Comparison of ENCODE assay signal across 26 mouse cellular contexts in the genomic region with DNA sequence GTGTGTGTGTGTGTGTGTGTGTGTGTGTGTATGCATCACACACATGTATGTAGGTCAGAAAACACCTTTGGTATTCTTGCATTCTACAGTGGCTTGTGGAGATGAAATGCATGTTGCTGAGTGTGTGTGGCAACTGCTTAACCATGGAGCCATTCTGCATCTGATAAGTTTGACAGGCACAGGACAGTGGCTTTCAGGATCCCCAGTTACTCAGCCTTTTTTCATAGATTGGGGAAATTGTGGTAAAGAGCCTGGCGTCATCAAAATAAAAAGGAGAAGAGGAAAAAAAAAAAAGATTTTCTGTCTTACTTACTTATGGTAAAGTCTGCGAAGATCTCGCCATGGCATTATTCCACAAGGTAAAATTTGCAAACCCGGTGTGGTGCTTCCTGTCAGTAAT. TPM values are rescaled to one million over a fixed set of nuclear protein-coding genes. Genes with fewer than 3 reads are reported as not detected.
DNase-seq lines count a peak whose midpoint lies in the region; ATAC-seq and TF ChIP-seq lines count a peak whose summit lies in the region.
"Had no signal": no experiment of that assay in that cellular context is flagged by ENCODE, and none has a peak within 500 bp of the region (broad histone marks: within the 10 kb centered on the region; RNA-seq: fewer than 3 reads in every experiment).

No protein-coding gene starts in this region.

- no peaks in the 10 kb centered on the region for H3K79me2 ChIP-seq in macrophage (ENCODE audit: inconsistent target)

- 82% methylated on average over 4 of the region's 4 CpGs for WGBS in lung, postnatal 0 days
- WGBS in macrophage (ENCODE audit: missing documents): 0% methylated on average over 3 of the region's 4 CpGs

- no peak overlapping the region for H3K9ac ChIP-seq in lung, postnatal 0 days (replicated peaks; ENCODE audit: low read depth)
- H3K9ac ChIP-seq: embryonic facial prominence, embryonic 12.5 days; forebrain, embryonic 12.5 days; heart, embryonic 13.5 days; hindbrain, embryonic 13.5 days; limb, embryonic 15.5 days; liver, embryonic 15.5 days; midbrain, embryonic 12.5 days had no signal

- TF ChIP-seq EP300 in lung, postnatal 0 days (IDR thresholded peaks at IDR 0.05): no peak

- H3K9me3 ChIP-seq in lung, postnatal 0 days (ENCODE audit: low read length): no peaks in the 10 kb centered on the region
- H3K9me3 ChIP-seq: embryonic facial prominence, embryonic 12.5 days; forebrain, embryonic 12.5 days; heart, embryonic 13.5 days; hindbrain, embryonic 13.5 days; limb, embryonic 15.5 days; liver, embryonic 15.5 days; midbrain, embryonic 12.5 days had no signal

- no peaks in the 10 kb centered on the region for H3K4me1 ChIP-seq in lung, postnatal 0 days (ENCODE audit: insufficient read depth, low read depth, low read length)
- H3K4me1 ChIP-seq: embryonic facial prominence, embryonic 12.5 days; forebrain, embryonic 12.5 days; heart, embryonic 13.5 days; hindbrain, embryonic 13.5 days; liver, embryonic 15.5 days; midbrain, embryonic 12.5 days had no signal

- H3K27me3 ChIP-seq in lung, postnatal 0 days (replicated peaks; ENCODE audit: insufficient read depth, low read length): no peaks in the 10 kb centered on the region
- H3K27me3 ChIP-seq: embryonic facial prominence, embryonic 12.5 days; forebrain, embryonic 12.5 days; heart, embryonic 13.5 days; hindbrain, embryonic 13.5 days; limb, embryonic 15.5 days; liver, embryonic 15.5 days; midbrain, embryonic 12.5 days had no signal

- DNase-seq in lung, postnatal 0 days (ENCODE audit: low spot score): peak; percentile 43
- no peak for DNase-seq in lung, postnatal 10 days
- DNase-seq in MEL-GATA-1-ER (ENCODE audit: extremely low read depth, low read depth): peak; percentile 83
- DNase-seq in adrenal gland, adult 8-10 months: no peak
- no peak for DNase-seq in embryo, embryonic 9.5 days (ENCODE audit: extremely low spot score)
- DNase-seq: adrenal gland, postnatal 25 days; cerebellum, adult 11 months; cerebellum, postnatal 10 days; gastrocnemius, postnatal 10 days; kidney, adult 18-20 months; left cerebral cortex, postnatal 4 days; right cerebral cortex, postnatal 25 days; spleen, adult 18-20 months; thymus, postnatal 25 days had no signal

- ATAC-seq in lung, postnatal 0 days: no peak
- peak; percentile 67 for ATAC-seq in neutrophil, adult 5-6 weeks (ENCODE audit: extremely low read depth, insufficient number of reproducible peaks, low FRiP score, poor library complexity, severe bottlenecking)
- no peak for ATAC-seq in activated CD4-positive, CD25-positive, alpha-beta regulatory T cell, adult 4 months

- no peak for TF ChIP-seq CTCF in lung, postnatal 0 days (IDR thresholded peaks at IDR 0.05)

- H3K4me2 ChIP-seq in lung, postnatal 0 days (replicated peaks; ENCODE audit: low read depth, low read length): no peak overlapping the region
- H3K4me2 ChIP-seq: embryonic facial prominence, embryonic 12.5 days; forebrain, embryonic 12.5 days; heart, embryonic 13.5 days; hindbrain, embryonic 13.5 days; limb, embryonic 15.5 days; liver, embryonic 15.5 days; midbrain, embryonic 12.5 days had no signal

- H3K4me3 ChIP-seq in lung, postnatal 0 days (ENCODE audit: low read depth, low read length): no peak overlapping the region
- no peak overlapping the region for H3K4me3 ChIP-seq in macrophage (ENCODE audit: inconsistent target)
- H3K4me3 ChIP-seq: embryonic facial prominence, embryonic 12.5 days; forebrain, embryonic 12.5 days; heart, embryonic 13.5 days; hindbrain, embryonic 13.5 days; left cerebral cortex, adult 2 months; limb, embryonic 15.5 days; liver, embryonic 15.5 days; midbrain, embryonic 12.5 days had no signal

- no peaks in the 10 kb centered on the region for H3K36me3 ChIP-seq in lung, postnatal 0 days (ENCODE audit: insufficient read depth, low read length)
- H3K36me3 ChIP-seq in macrophage (ENCODE audit: inconsistent target): no peaks in the 10 kb centered on the region
- H3K36me3 ChIP-seq: embryonic facial prominence, embryonic 12.5 days; forebrain, embryonic 12.5 days; heart, embryonic 13.5 days; hindbrain, embryonic 13.5 days; limb, embryonic 15.5 days; liver, embryonic 15.5 days; midbrain, embryonic 12.5 days had no signal

- no peak overlapping the region for H3K27ac ChIP-seq in lung, postnatal 0 days (ENCODE audit: low read length)
- peak overlapping the region; percentile 12 for H3K27ac ChIP-seq in macrophage
- H3K27ac ChIP-seq: embryonic facial prominence, embryonic 12.5 days; forebrain, embryonic 12.5 days; heart, embryonic 13.5 days; hindbrain, embryonic 13.5 days; kidney, postnatal 0 days; left cerebral cortex, adult 2 months; limb, embryonic 15.5 days; liver, embryonic 15.5 days; midbrain, embryonic 12.5 days had no signal

RNA-seq across cellular contexts. Expression of a gene that starts 53.6 kb away (rescaled TPM):
- polyA plus RNA-seq in lung, postnatal 0 days (2015; fragmentation: Nextera tagmentation; extraction: Ambion mirVana): 14.6 and 15.3 TPM in 2 replicates
- 100 to 1,000 TPM in 15 of 26 experiments, 10 to 100 TPM in 11; 77.0 to 273 (median 106) TPM for total RNA-seq in macrophage (2018; cell fraction: chromatin; rRNA removed)
- total RNA-seq in macrophage (2018; cell fraction: cytosol; rRNA removed): 100 to 1,000 TPM in 1 of 26 experiments, 10 to 100 TPM in 25; 30.7 to 101 (median 49.0) TPM
- 100 to 1,000 TPM in 8 of 26 experiments, 10 to 100 TPM in 18; 54.4 to 210 (median 80.3) TPM for total RNA-seq in macrophage (2018; cell fraction: nucleus; rRNA removed)
- polyA plus RNA-seq in macrophage (2018): 33.3 to 64.4 TPM (median 36.2 TPM) in 3 replicates
- 91.3 and 91.4 TPM in 2 replicates for total RNA-seq in neutrophil, adult 5-6 weeks (2017)
- polyA plus RNA-seq in activated CD4-positive, CD25-positive, alpha-beta regulatory T cell, adult 4 months (2017; shearing (Covaris generic)): 10 to 100 TPM; 15.5 to 24.3 TPM
- 10 to 100 TPM; 56.1 to 65.6 (median 64.3) TPM for total RNA-seq in adrenal gland, adult 8-10 months (2022)

Comparison
In these comparisons a context has a peak if more than half of its experiments do, and no peak if none do; other contexts are left out.
1. DNase-seq: peak in lung, postnatal 0 days (single experiment) and MEL-GATA-1-ER (single experiment); none in lung, postnatal 10 days (single experiment), adrenal gland, adult 8-10 months (single experiment) and embryo, embryonic 9.5 days (single experiment).